Mouse (Mus musculus) liver, embryonic 16.5 days (tissue): ENCODE results near the gene Wdr45b. TPM values are rescaled to one million over a fixed set of nuclear protein-coding genes. Genes with fewer than 3 reads are reported as not detected.

Experiments used
- ATAC-seq: fragments of 200-750 bp; cut with Nextera tagmentation; 2 replicates; pipeline ENCODE4 v1.8.0; 2017; ENCODE audit warnings: low read depth, mild to moderate bottlenecking, moderate number of reproducible peaks, moderate library complexity
- H3K27ac ChIP-seq: fragments of 300-500 bp; sonication (generic); 2 replicates; pipeline ENCODE4 v1.5.1; 2014; ENCODE audit warnings: mild to moderate bottlenecking, low read length
- H3K27me3 ChIP-seq: fragments of 300-500 bp; sonication (generic); 2 replicates; pipeline ENCODE4 v1.6.1; 2014; ENCODE audit warnings: low read depth, low read length, mixed read lengths; ENCODE audit not compliant: control insufficient read depth, insufficient read depth
- H3K36me3 ChIP-seq: fragments of 300-500 bp; sonication (generic); 2 replicates; pipeline ENCODE4 v1.6.1; 2014; ENCODE audit warnings: mild to moderate bottlenecking; ENCODE audit not compliant: control insufficient read depth, insufficient read depth
- H3K4me1 ChIP-seq: fragments of 300-500 bp; sonication (generic); 2 replicates; pipeline ENCODE4 v1.6.1; 2014; ENCODE audit warnings: low read depth, low read length, mixed read lengths; ENCODE audit not compliant: control insufficient read depth
- H3K4me2 ChIP-seq: fragments of 300-500 bp; sonication (generic); 2 replicates; pipeline ENCODE4 v1.6.1; 2014; ENCODE audit warnings: low read depth, low read length, mixed read lengths
- H3K4me3 ChIP-seq: fragments of 300-500 bp; sonication (generic); 2 replicates; pipeline ENCODE4 v1.5.1; 2014; ENCODE audit warnings: low read depth, mild to moderate bottlenecking, low read length
- H3K9ac ChIP-seq: fragments of 300-500 bp; sonication (generic); 2 replicates; pipeline ENCODE4 v1.6.1; 2014; ENCODE audit warnings: low read depth, low read length
- H3K9me3 ChIP-seq: fragments of 300-500 bp; sonication (generic); replicated peaks from 2 replicates; pipeline ENCODE4 v1.6.1; 2016; ENCODE audit warnings: low read length; ENCODE audit not compliant: control insufficient read depth
- WGBS: fragments of 180-500 bp; shearing (Covaris S2); extraction: QIAGEN DNeasy Blood & Tissue Kit; methylation state at CpG from one replicate; pipeline ENCODE4 v1.1.7; 2014; ENCODE audit not compliant: insufficient replicate concordance; 5-methylcytosine and 5-hydroxymethylcytosine counted together
- polyA plus RNA-seq: library from polyadenylated mRNA; unstranded; fragments of >200 nt; fragmentation: Nextera tagmentation; extraction: Ambion mirVana; gene quantifications from 2 replicates; pipeline ENCODE4 v1.2.1, GENCODE M21; 2015

Wdr45b gene
- polyA plus RNA-seq, 1 experiment from 2014 or later, result 19.5 TPM

GRCm38 (mm10) chr11:121306608-121307007 is 47.6 kb downstream of the Wdr45b start:
- no peaks in the 10 kb centered on the region for H3K27me3 ChIP-seq
- H3K9me3 ChIP-seq, result no peaks in the 10 kb centered on the region; the same call in 1 of the 2 replicates
- H3K27ac ChIP-seq, result no peak overlapping the region
- H3K4me3 ChIP-seq, result no peak overlapping the region
- 88% methylated on average over 8 of the region's 8 CpGs for WGBS
- ATAC-seq, result no peak
- H3K9ac ChIP-seq, result no peak overlapping the region
- no peaks in the 10 kb centered on the region for H3K4me1 ChIP-seq
- peaks cover 38% of the 10 kb centered on the region for H3K36me3 ChIP-seq
- no peak overlapping the region for H3K4me2 ChIP-seq

- Histone ChIP-seq H3K4me3 (no peak overlapping the region), H3K9me3 (no peaks in the 10 kb centered on the region; the same call in 1 of the 2 replicates), H3K27ac (no peak overlapping the region), H3K27me3 (no peaks in the 10 kb centered on the region), H3K9ac (no peak overlapping the region), H3K36me3 (peaks cover 35% of the 10 kb centered on the region), H3K4me2 (no peak overlapping the region), H3K4me1 (no peaks in the 10 kb centered on the region)
- no peak for ATAC-seq
- WGBS, result 77% methylated on average over 6 of the region's 6 CpGs
Measured at GRCm38 (mm10) chr11:121305371-121305770, 48.9 kb downstream of the Wdr45b start.

GRCm38 (mm10) chr11:121300265-121300664 is 54.0 kb downstream of the Wdr45b start:
- no peaks in the 10 kb centered on the region for H3K9me3 ChIP-seq
- ATAC-seq, result no peak
- 86% methylated on average over 9 of the region's 9 CpGs for WGBS

GRCm38 (mm10) chr11:121298493-121298892 is 55.8 kb downstream of the Wdr45b start:
- H3K36me3 ChIP-seq, result peaks cover 26% of the 10 kb centered on the region
- ATAC-seq, result no peak
- no peaks in the 10 kb centered on the region for H3K27me3 ChIP-seq
- no peaks in the 10 kb centered on the region for H3K4me1 ChIP-seq
- 80% methylated on average over 8 of the region's 8 CpGs for WGBS
- H3K4me3 ChIP-seq, result no peak overlapping the region
- no peak overlapping the region for H3K27ac ChIP-seq
- H3K4me2 ChIP-seq, result no peak overlapping the region
- no peak overlapping the region for H3K9ac ChIP-seq
- H3K9me3 ChIP-seq, result no peaks in the 10 kb centered on the region

More at GRCm38 (mm10) chr11:121300265-121300664, 54.0 kb downstream of the Wdr45b start:
- Histone ChIP-seq H3K9ac (no peak overlapping the region), H3K4me2 (no peak overlapping the region), H3K36me3 (peaks cover 29% of the 10 kb centered on the region), H3K4me1 (no peaks in the 10 kb centered on the region), H3K27ac (no peak overlapping the region), H3K4me3 (no peak overlapping the region), H3K27me3 (no peaks in the 10 kb centered on the region)

GRCm38 (mm10) chr11:121294771-121295170 is 59.5 kb downstream of the Wdr45b start:
- Histone ChIP-seq H3K4me1 (no peaks in the 10 kb centered on the region), H3K36me3 (peaks cover 36% of the 10 kb centered on the region)
- WGBS, result 91% methylated on average over 5 of the region's 5 CpGs

GRCm38 (mm10) chr11:121289859-121290258 is 64.4 kb downstream of the Wdr45b start:
- ATAC-seq, result no peak
- Histone ChIP-seq H3K9me3 (no peaks in the 10 kb centered on the region), H3K27ac (no peak overlapping the region), H3K4me3 (no peak overlapping the region), H3K36me3 (peaks cover 42% of the 10 kb centered on the region), H3K4me2 (no peak overlapping the region), H3K9ac (no peak overlapping the region), H3K4me1 (no peaks in the 10 kb centered on the region), H3K27me3 (no peaks in the 10 kb centered on the region)
- WGBS, result 93% methylated on average over 3 of the region's 3 CpGs

More at GRCm38 (mm10) chr11:121294771-121295170, 59.5 kb downstream of the Wdr45b start:
- H3K9ac ChIP-seq, result no peak overlapping the region
- no peak overlapping the region for H3K27ac ChIP-seq
- no peak overlapping the region for H3K4me3 ChIP-seq
- H3K9me3 ChIP-seq, result no peaks in the 10 kb centered on the region
- H3K4me2 ChIP-seq, result no peak overlapping the region
- H3K27me3 ChIP-seq, result no peaks in the 10 kb centered on the region
- ATAC-seq, result no peak

GRCm38 (mm10) chr11:121282911-121283310 is 71.3 kb downstream of the Wdr45b start:
- peaks cover 21% of the 10 kb centered on the region for H3K36me3 ChIP-seq
- ATAC-seq, result peak; percentile 49
- 17% methylated on average over 6 of the region's 6 CpGs for WGBS

GRCm38 (mm10) chr11:121278011-121278410 is 76.2 kb downstream of the Wdr45b start:
- H3K27ac ChIP-seq, result no peak overlapping the region
- peaks cover 10% of the 10 kb centered on the region for H3K4me1 ChIP-seq
- H3K9ac ChIP-seq, result no peak overlapping the region
- WGBS, result 76% methylated on average over 3 of the region's 3 CpGs
- H3K36me3 ChIP-seq, result no peaks in the 10 kb centered on the region; the same call in 1 of the 2 replicates
- H3K4me2 ChIP-seq, result no peak overlapping the region
- H3K9me3 ChIP-seq, result no peaks in the 10 kb centered on the region
- H3K27me3 ChIP-seq, result no peaks in the 10 kb centered on the region
- no peak overlapping the region for H3K4me3 ChIP-seq
- no peak for ATAC-seq

More at GRCm38 (mm10) chr11:121282911-121283310, 71.3 kb downstream of the Wdr45b start:
- Histone ChIP-seq H3K4me3 (no peak overlapping the region), H3K27me3 (no peaks in the 10 kb centered on the region), H3K4me1 (peaks cover 10% of the 10 kb centered on the region), H3K4me2 (no peak overlapping the region), H3K27ac (no peak overlapping the region), H3K9ac (no peak overlapping the region), H3K9me3 (no peaks in the 10 kb centered on the region)

- 80% methylated on average over 8 of the region's 8 CpGs for WGBS
- Histone ChIP-seq H3K9me3 (no peaks in the 10 kb centered on the region), H3K36me3 (no peaks in the 10 kb centered on the region; the same call in 1 of the 2 replicates), H3K4me3 (no peak overlapping the region), H3K4me1 (peaks cover 7% of the 10 kb centered on the region), H3K9ac (no peak overlapping the region), H3K27ac (no peak overlapping the region), H3K27me3 (no peaks in the 10 kb centered on the region), H3K4me2 (no peak overlapping the region)
- ATAC-seq, result no peak
Measured at GRCm38 (mm10) chr11:121277516-121277915, 76.7 kb downstream of the Wdr45b start.
